Mouse (Mus musculus) E14TG2a.4 (cell line): ENCODE measurements around the gene Bcas3.

Experiments
- CTCF ChIP-seq: conservative IDR thresholded peaks from 2 replicates; pipeline ENCODE4 v1.5.1; 2014; ENCODE audit warnings: low read length
- NANOG ChIP-seq: IDR thresholded peaks from 2 replicates; pipeline ENCODE4 v1.6.1; 2014; ENCODE audit warnings: borderline replicate concordance, low read length, mixed read lengths
- POU5F1 ChIP-seq: IDR thresholded peaks from 2 replicates; pipeline ENCODE4 v1.6.1; 2014; ENCODE audit warnings: low read length, borderline replicate concordance

DNA sequence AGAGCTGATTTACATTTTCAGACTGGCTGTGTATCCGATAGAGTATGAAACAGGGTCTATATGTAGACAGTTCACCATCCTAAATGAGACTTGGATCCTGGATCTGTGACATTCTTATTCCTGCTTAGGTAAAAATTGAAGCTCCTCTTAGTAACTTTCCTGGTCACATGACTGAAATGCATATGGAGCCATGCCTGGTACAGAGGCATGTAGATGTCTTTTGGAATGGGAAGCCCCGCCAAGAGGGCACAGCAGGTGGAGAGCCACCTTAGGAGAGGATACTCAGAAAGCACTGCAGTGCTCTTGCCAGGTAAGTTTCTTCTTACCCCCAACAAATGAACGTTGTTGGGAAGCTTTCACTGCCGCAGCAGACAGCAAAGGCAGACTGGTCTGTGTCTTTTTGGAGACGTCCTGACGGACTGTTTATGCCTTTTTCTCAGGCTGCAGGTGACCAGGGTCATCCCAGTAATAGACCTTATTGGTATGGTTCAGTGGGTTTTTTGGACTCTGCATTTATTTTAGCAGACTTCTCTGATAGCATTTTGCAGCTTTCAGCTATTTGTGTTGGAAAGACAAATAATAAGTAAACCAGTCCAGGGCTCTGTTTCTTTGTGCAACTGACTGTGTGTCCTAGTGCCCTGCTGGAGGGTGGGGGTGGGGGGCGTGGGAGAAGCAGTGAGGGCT, 292.3 kb downstream of the Bcas3 start:
- no peak for TF ChIP-seq CTCF
- no peak for TF ChIP-seq POU5F1
- no peak for TF ChIP-seq NANOG
